Mouse (Mus musculus): Measurements from ENCODE around the gene Spout1. TPM values are rescaled to one million over a fixed set of nuclear protein-coding genes. Genes with fewer than 3 reads are reported as not detected.

Gene Spout1
- polyA plus RNA-seq (2012; rRNA removed) = 11.6 and 12.3 TPM in 2 replicates

DNA sequence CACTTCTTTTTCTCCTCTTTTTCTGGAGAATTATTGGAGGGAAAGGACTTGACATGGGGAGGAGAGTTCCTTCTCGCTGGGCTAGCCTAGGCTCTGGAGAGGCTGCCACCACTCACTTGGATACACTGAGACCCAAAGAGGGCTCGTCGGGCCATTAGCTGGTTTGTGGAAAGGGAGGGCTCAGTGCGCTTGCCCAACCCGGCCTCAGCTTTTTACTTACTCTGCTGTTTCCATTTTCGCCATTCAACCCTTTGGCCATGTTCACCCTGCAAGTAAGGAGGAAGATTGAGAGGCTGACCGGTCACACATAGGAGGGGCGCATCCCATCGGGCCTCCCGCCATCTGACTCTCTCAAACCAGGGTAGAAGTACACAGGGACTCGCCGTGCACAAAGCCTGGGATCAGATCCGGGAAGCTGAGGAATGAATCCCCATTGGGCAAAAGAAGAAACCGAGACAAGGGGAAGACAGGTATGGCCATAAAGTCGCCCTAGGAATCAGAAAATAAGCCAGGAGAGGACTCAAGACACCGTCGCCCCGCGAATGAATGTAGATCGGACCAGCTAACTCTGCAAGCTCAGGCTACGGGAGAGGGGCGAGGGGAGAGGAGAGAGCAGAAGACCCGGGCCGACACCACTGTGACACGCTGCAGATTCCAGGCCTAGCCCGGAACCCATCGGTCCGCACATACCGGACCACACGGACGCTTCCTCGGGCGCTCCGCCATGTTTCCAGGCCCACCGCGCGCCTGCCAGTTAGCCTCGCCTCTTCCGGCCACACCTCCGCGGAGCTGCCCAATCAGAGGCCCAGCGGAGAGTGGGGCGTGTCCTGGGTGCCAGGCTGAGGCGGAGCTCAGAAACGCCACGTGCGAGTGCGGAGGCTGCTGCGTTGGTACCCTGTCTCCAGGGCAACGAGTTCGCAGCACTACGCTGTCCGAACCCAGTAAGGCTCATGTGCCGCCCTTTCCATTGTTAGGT lies at the start of gene Spout1:
Gene Spout1 (minus strand): TSS at position 760 of the 976 bp plus-strand sequence.

DNA sequence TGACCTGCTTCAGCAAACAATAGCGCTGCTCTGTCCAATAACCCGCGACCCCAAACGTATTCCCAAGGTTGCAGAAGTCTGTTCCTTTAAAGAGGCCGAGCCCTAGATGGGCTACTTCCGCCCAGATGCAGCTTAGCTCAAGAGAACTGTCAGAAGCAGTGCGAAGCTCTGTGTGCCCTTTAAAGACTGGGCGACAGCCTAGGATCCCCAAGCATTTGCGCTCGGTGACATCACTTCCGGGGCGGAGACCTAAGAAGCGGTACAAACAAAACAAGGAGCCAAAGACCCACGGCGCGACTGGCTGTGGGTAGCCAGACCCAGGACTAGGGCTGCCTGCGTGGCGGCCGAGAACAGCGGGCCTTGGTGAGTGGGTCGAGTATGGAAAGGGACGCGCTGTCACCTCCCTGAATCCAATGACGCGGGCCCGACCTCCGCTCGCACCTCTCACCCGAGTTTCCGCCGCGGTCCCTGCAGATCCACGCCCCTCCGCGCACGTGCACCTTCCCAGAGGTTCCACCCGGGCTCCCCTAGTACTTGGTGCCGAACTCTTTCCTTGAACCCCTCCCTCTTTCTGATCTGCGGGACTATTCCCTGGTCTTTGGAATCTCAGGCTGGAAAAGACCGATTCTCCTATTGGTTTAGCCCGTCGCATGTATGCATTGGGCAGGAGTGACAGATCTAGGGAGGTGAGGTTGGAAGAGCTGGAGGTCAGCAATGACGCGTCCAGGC lies 27.5 kb upstream of the Spout1 start, which contains the start of gene Kyat1:
Gene Kyat1 (minus strand): TSS at position 219 of the 729 bp plus-strand sequence.

DNA sequence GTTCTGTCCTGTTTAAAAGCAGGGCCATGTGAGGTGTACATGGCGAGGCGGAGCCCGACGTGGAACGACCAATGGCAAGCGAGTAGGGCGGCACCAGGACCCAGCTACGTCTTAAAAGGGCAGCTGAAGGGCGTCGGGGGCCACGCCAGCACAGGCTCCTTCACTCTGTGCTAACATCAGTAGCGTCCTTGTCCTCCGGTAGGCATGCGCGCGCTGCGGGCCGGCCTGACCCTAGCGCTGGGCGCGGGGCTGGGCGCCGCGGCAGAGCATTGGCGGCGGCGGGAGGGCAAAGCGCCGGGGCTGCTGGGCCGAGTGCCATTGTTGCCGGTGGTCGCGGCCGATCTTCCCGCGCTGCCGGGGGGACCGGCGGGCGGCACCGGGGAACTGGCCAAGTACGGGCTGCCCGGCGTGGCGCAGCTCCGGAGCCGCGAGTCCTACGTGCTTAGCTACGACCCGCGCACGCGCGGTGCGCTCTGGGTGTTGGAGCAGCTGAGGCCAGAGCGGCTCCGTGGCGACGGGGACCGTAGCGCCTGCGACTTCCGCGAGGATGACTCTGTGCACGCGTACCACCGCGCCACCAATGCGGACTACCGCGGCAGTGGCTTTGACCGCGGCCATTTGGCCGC lies 6.8 kb downstream of the Spout1 start, which contains the start of gene Endog:
Gene Endog (plus strand): TSS at position 123 of the 626 bp plus-strand sequence.

DNA sequence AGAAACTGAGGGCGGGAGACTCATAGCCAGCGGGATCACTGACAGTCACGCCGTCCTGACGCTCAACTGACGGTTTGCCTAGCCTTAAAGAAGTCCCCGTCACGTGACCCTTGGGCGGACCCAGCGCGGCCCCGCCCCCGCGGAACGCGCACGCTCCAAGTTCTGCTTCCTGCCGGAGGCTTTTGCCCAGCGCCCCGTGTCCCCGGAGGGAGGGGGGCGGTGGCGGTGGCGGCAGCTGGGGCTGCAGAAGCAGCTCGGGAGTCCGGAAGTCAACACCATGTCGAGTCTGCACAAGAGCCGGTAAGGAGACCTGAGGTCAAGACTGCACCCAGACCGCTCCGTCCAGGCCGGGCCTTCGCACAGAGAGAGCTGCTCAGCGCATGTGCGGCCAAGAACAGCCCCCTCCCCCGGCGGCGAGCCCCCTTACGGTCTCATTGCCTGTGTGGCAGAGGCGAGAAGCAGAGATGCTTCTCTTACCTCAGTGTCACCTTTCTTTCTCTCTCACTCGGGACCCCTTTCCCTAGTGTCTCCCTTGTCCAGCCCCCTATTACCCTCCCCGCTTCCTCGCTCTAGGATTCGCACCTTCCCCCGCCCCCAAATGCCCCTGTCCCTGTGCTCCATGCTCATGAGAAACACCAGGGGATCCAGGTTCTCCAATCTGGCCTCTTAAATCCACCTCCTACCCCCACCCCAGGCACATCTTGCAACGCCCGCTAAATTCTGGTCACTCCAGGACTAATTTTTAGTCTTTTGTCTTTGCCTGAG lies 44.5 kb downstream of the Spout1 start, which contains the start of gene Tbc1d13:
Gene Tbc1d13 (plus strand): TSS at position 134 of the 765 bp plus-strand sequence.

DNA sequence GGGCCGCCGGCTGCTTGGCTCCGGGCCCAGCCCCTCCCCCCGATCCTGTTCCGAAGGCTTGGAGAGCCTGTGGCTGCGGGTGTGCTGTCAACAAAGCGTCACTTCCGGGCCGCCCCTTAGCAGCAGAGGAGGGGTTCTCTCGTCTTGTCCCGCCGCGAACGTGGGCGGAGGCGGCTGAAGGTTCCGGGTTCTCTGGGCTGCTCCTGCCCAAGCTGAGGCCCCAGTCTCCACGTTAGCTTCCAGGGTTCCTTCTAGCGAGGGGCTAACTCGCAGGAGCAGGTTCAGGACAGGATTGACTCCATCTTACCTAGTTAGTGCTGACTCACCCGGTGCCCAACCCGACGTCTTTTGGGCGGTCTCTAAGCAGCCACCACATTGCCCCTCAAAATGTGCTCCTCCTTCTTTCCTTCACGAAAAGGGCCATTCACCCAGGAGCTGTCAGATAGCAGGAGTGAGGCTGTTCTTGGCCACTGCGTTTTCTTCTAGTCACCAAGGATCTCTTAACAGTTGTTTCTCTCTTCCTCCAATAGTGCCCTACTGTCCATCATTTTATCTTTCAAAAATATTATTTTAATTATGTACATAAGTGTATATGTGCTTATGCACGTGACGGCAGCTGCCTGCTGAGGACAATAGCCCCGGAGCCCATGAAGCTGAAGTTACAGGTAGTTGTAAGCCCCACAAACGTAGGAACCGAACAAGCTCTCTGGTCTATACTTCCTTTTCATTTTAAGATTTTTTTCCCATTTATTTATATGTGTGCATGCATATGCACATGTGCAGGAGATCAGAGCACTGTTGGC lies 53.6 kb downstream of the Spout1 start, which contains the start of gene Zer1:
Gene Zer1 (minus strand): TSS at position 114 of the 803 bp plus-strand sequence.

Other genes starting within 250 kb of the Spout1 start
- 3.2 and 3.5 TPM in 2 replicates for gene Gle1, start 243.0 kb downstream of the Spout1 start, polyA plus RNA-seq (2012; rRNA removed)
- gene Sptan1, start 212.9 kb downstream of the Spout1 start, polyA plus RNA-seq (2012; rRNA removed) = 33.5 and 47.5 TPM in 2 replicates
- 12.0 and 12.4 TPM in 2 replicates for gene Wdr34, start 129.6 kb downstream of the Spout1 start, polyA plus RNA-seq (2012; rRNA removed)
- gene Set, start 121.1 kb downstream of the Spout1 start, polyA plus RNA-seq (2012; rRNA removed) = 23.9 and 29.4 TPM in 2 replicates
- 6.8 and 7.1 TPM in 2 replicates for gene Pkn3, start 100.8 kb downstream of the Spout1 start, polyA plus RNA-seq (2012; rRNA removed)
- 43.2 and 67.1 TPM in 2 replicates for gene Zdhhc12, start 84.8 kb downstream of the Spout1 start, polyA plus RNA-seq (2012; rRNA removed)
- 21.2 and 23.3 TPM in 2 replicates for gene Zer1, start 53.9 kb downstream of the Spout1 start, polyA plus RNA-seq (2012; rRNA removed)
- 26.8 and 32.1 TPM in 2 replicates for gene Tbc1d13, start 44.7 kb downstream of the Spout1 start, polyA plus RNA-seq (2012; rRNA removed)
- gene Endog, start 7.0 kb downstream of the Spout1 start, polyA plus RNA-seq (2012; rRNA removed) = 39.9 and 91.3 TPM in 2 replicates
- gene Kyat1, start 27.4 kb upstream of the Spout1 start, polyA plus RNA-seq (2012; rRNA removed) = 55.2 and 57.8 TPM in 2 replicates
- 16.7 and 17.1 TPM in 2 replicates for gene Lrrc8a, start 59.3 kb upstream of the Spout1 start, polyA plus RNA-seq (2012; rRNA removed)
- 0.39 and 0.74 TPM in 2 replicates for gene Gm28035, start 62.1 kb upstream of the Spout1 start, polyA plus RNA-seq (2012; rRNA removed)
- 9.1 and 10.5 TPM in 2 replicates for gene Phyhd1, start 87.7 kb upstream of the Spout1 start, polyA plus RNA-seq (2012; rRNA removed)
- not detected in 2 replicates for gene Gm28038, start 102.6 kb upstream of the Spout1 start, polyA plus RNA-seq (2012; rRNA removed)
- 7.8 and 8.3 TPM in 2 replicates for gene Dolk, start 107.9 kb upstream of the Spout1 start, polyA plus RNA-seq (2012; rRNA removed)
- 21.4 and 24.0 TPM in 2 replicates for gene Nup188, start 107.9 kb upstream of the Spout1 start, polyA plus RNA-seq (2012; rRNA removed)
- 184 and 205 TPM in 2 replicates for gene Sh3glb2, start 180.9 kb upstream of the Spout1 start, polyA plus RNA-seq (2012; rRNA removed)
- 21.6 and 21.8 TPM in 2 replicates for gene Miga2, start 185.8 kb upstream of the Spout1 start, polyA plus RNA-seq (2012; rRNA removed)
- 80.1 and 92.9 TPM in 2 replicates for gene Dolpp1, start 213.8 kb upstream of the Spout1 start, polyA plus RNA-seq (2012; rRNA removed)
- gene Crat, start 237.4 kb upstream of the Spout1 start, polyA plus RNA-seq (2012; rRNA removed) = 91.8 and 106 TPM in 2 replicates
- gene Ptpa, start 237.6 kb upstream of the Spout1 start, polyA plus RNA-seq (2012; rRNA removed) = 77.8 and 80.4 TPM in 2 replicates

Measured in stomach, adult 2 months (tissue).